Mouse (Mus musculus) midbrain, postnatal 0 days (tissue): ENCODE measurements around the gene Lcp1. TPM values are rescaled to one million over a fixed set of nuclear protein-coding genes. Genes with fewer than 3 reads are reported as not detected.

Experiments
- ATAC-seq: fragments of 200-750 bp; cut with Nextera tagmentation; 2 replicates; pipeline ENCODE4 v1.8.0; 2017; ENCODE audit warnings: moderate number of reproducible peaks, mild to moderate bottlenecking, moderate TSS enrichment, moderate library complexity; ENCODE audit not compliant: low FRiP score
- DNase-seq: peaks from one replicate; pipeline ENCODE4 v3.0.0-alpha.2; 2015; ENCODE audit warnings: low spot score
- H3K27ac ChIP-seq: fragments of 300-500 bp; sonication (generic); 2 replicates; pipeline ENCODE4 v1.5.1; 2014; ENCODE audit warnings: low read depth, mild to moderate bottlenecking, low read length, mixed read lengths
- H3K27me3 ChIP-seq: fragments of 300-500 bp; sonication (generic); 2 replicates; pipeline ENCODE4 v1.6.1; 2014; ENCODE audit warnings: low read length, control low read depth, mixed read lengths; ENCODE audit not compliant: insufficient read depth
- H3K36me3 ChIP-seq: fragments of 300-500 bp; sonication (generic); 2 replicates; pipeline ENCODE4 v1.6.1; 2014; ENCODE audit warnings: low read length, control low read depth, mixed read lengths; ENCODE audit not compliant: insufficient read depth
- H3K4me1 ChIP-seq: fragments of 300-500 bp; sonication (generic); 2 replicates; pipeline ENCODE4 v1.6.1; 2014; ENCODE audit warnings: mild to moderate bottlenecking, control low read depth, antibody characterized with exemption, low read length, mixed read lengths; ENCODE audit not compliant: insufficient read depth
- H3K4me2 ChIP-seq: fragments of 300-500 bp; sonication (generic); 2 replicates; pipeline ENCODE4 v1.6.1; 2014; ENCODE audit warnings: low read depth, mild to moderate bottlenecking, low read length, mixed read lengths; ENCODE audit not compliant: poor library complexity, severe bottlenecking
- H3K4me3 ChIP-seq: fragments of 300-500 bp; sonication (generic); 2 replicates; pipeline ENCODE4 v1.5.1; 2014; ENCODE audit warnings: low read depth, mild to moderate bottlenecking, low read length, moderate library complexity
- H3K9ac ChIP-seq: fragments of 300-500 bp; sonication (generic); replicated peaks from 2 replicates; pipeline ENCODE4 v1.6.1; 2014; ENCODE audit warnings: mild to moderate bottlenecking, low read length, moderate library complexity, mixed read lengths; ENCODE audit not compliant: poor library complexity, severe bottlenecking
- H3K9me3 ChIP-seq: fragments of 300-500 bp; sonication (generic); 2 replicates; pipeline ENCODE4 v1.6.1; 2016; ENCODE audit warnings: low read length, control low read depth
- CTCF ChIP-seq: IDR thresholded peaks from 2 replicates; pipeline ENCODE4 v1.5.1; 2016; ENCODE audit warnings: antibody characterized with exemption, mild to moderate bottlenecking
- WGBS: fragments of 180-500 bp; shearing (Covaris S2); extraction: QIAGEN DNeasy Blood & Tissue Kit; methylation state at CpG from one replicate; pipeline ENCODE4 v1.1.7; 2014; 5-methylcytosine and 5-hydroxymethylcytosine counted together
- polyA plus RNA-seq: library from polyadenylated mRNA; unstranded; fragments of >200 nt; fragmentation: Nextera tagmentation; extraction: Ambion mirVana; gene quantifications from 2 replicates; pipeline ENCODE4 v1.2.1, GENCODE M21; 2015
- total RNA-seq: library from RNA; depleted of rRNA; stranded (reverse); fragments of >200 nt; gene quantifications from 2 replicates; pipeline ENCODE4 v1.2.3, GENCODE M21; 2014

Gene Lcp1
- total and polyA plus RNA-seq, 2 experiments from 2014 or later, result 6.9 to 7.8 TPM

DNA sequence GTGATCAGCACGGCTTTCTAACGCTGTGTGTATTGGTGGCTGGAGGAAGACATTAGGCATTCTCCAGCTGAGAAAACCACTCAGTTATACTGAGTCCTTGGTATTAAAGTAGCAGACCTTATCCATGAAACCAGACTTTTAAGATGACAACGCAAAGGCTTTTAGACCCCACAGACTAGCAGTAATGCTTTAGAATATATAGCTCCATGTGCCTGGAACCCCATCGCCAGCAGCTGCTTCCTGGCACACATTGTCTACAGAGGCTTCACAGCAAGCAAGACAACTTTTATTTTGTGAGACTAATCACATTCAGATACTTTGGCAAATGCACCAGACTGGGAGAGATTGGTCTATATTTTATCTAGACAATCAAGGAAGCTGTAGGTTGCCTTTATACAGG is 75.4 kb downstream of the Lcp1 start:
- ATAC-seq (no peak), DNase-seq (no peak)
- Histone ChIP-seq H3K4me2 (no peak overlapping the region), H3K4me3 (no peak overlapping the region), H3K9ac (no peak overlapping the region), H3K27me3 (no peaks in the 10 kb centered on the region), H3K9me3 (no peaks in the 10 kb centered on the region), H3K27ac (no peak overlapping the region), H3K36me3 (no peaks in the 10 kb centered on the region), H3K4me1 (no peaks in the 10 kb centered on the region)
- TF ChIP-seq CTCF, result no peak
- 89% methylated on average over 4 of the region's 4 CpGs for WGBS

DNA sequence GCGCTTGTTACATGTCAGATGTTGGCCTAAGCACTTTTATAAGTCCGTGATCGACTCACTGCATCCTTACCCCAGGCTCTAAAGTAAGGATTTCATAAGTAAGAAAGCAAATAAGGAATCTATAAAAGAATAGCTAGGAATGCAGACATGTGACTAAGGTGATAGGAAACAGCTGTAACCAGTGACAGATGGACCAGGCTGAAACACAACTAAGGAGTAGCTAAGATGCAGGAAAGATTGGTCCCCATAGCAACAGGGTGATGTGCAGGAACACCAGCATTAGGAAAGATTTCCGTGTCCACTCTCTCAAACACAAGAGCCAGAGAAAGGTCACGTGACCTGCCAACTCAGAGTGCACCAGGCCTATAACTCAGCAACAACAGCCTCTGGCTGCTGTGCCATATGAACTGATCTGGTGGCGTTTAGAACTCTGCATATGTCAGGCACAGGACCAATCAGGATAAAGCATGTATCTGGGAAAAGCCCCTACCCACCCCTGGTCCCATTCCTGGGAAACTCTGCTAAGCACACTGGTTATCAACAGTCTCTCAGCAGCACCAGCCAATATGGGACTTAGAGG is 77.8 kb downstream of the Lcp1 start:
- no peaks in the 10 kb centered on the region for H3K27me3 ChIP-seq
- no peaks in the 10 kb centered on the region for H3K4me1 ChIP-seq
- no peak overlapping the region for H3K27ac ChIP-seq
- H3K9me3 ChIP-seq, result no peaks in the 10 kb centered on the region
- ATAC-seq (no peak), DNase-seq (no peak)
- WGBS, result 78% methylated on average over 6 of the region's 6 CpGs
- no peak overlapping the region for H3K4me2 ChIP-seq
- no peaks in the 10 kb centered on the region for H3K36me3 ChIP-seq
- H3K9ac ChIP-seq, result no peak overlapping the region
- H3K4me3 ChIP-seq, result no peak overlapping the region
- TF ChIP-seq CTCF, result no peak

DNA sequence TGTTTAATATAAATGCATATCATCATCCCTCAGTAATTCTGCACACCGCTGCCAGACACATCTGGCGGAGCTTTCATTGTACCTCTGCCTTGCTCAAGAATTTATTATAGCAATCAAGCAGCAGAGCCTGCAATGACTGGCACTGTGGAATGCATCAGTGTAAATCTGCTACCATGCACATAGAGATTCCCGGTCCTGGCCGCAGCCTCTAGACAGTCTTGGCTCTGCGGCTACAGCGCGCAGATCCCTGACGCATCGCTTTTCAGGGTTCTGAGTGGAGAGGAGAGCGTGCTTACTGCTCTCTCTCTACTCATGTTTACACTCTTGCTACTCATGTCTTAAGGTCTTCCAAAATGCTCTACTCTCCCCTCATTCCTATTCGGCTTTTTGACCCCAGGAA is 82.9 kb downstream of the Lcp1 start:
- DNase-seq (no peak), ATAC-seq (no peak)
- Histone ChIP-seq H3K36me3 (no peaks in the 10 kb centered on the region), H3K4me2 (no peak overlapping the region), H3K9ac (no peak overlapping the region), H3K9me3 (no peaks in the 10 kb centered on the region), H3K4me3 (no peak overlapping the region), H3K27ac (no peak overlapping the region), H3K4me1 (no peaks in the 10 kb centered on the region), H3K27me3 (no peaks in the 10 kb centered on the region)
- TF ChIP-seq CTCF, result no peak
- WGBS, result 82% methylated on average over 11 of the region's 11 CpGs

DNA sequence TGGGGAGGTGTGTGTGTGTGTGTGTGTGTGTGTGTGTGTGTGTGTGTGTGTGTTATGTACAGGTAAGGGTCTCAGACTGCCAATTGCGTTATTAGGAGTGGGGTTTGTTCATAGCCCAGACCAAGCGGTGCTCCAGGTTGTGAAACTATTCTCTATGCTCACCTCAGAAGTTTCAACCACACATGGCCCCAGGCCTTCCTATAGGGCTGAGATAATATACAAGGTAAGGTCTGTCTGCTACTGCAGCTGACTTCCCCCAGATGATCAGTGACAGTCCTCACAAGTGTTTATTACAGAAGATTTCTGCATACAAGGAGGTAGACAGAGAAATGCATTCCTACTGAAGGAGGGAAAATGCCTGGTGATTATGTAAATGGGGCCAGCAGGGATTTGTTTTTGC is 87.9 kb downstream of the Lcp1 start:
- Histone ChIP-seq H3K4me3 (no peak overlapping the region), H3K4me1 (no peaks in the 10 kb centered on the region), H3K27me3 (no peaks in the 10 kb centered on the region), H3K9ac (no peak overlapping the region), H3K4me2 (no peak overlapping the region), H3K36me3 (no peaks in the 10 kb centered on the region), H3K9me3 (no peaks in the 10 kb centered on the region), H3K27ac (no peak overlapping the region)
- WGBS, result 94% methylated on average over 2 of the region's 2 CpGs
- no peak for TF ChIP-seq CTCF
- DNase-seq, result no peak
- ATAC-seq, result no peak

DNA sequence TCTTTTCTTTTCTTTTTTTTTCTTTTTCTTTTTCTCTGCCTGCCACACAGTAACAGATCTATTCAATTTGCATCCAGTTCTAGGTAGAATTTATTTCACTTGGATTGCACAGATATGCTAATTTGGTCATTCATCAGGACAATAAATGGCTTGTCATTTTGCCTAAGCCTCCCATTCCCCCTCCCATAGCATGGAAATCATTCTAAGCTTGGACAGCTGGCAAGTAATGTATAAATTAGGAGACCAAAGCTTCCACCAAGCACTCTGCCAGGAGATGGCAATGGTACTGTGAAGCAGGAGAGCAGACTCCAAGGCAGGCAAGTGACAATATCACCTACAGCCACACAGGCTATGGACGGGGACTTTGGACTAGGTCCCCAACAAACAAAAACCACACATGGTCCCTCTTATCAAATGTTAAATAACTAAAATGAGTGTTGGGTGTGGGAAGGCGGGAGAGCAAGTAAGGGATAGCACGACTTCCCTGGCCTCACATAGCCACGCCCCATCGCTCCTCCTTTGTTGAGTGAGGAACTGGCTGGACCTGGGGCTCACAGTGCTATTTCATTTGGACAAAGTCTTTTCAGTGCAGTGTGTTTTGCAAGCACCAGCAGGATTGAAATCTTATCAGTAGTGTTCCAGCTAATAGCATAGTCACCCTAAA is 88.5 kb downstream of the Lcp1 start:
- no peak overlapping the region for H3K4me2 ChIP-seq
- H3K4me3 ChIP-seq, result no peak overlapping the region
- H3K36me3 ChIP-seq, result no peaks in the 10 kb centered on the region
- no peaks in the 10 kb centered on the region for H3K4me1 ChIP-seq
- no peaks in the 10 kb centered on the region for H3K27me3 ChIP-seq
- ATAC-seq (no peak), DNase-seq (peak; percentile 41)
- WGBS, result 63% methylated on average over 5 of the region's 5 CpGs
- TF ChIP-seq CTCF, result no peak
- H3K27ac ChIP-seq, result no peak overlapping the region
- H3K9ac ChIP-seq, result no peak overlapping the region
- no peaks in the 10 kb centered on the region for H3K9me3 ChIP-seq

DNA sequence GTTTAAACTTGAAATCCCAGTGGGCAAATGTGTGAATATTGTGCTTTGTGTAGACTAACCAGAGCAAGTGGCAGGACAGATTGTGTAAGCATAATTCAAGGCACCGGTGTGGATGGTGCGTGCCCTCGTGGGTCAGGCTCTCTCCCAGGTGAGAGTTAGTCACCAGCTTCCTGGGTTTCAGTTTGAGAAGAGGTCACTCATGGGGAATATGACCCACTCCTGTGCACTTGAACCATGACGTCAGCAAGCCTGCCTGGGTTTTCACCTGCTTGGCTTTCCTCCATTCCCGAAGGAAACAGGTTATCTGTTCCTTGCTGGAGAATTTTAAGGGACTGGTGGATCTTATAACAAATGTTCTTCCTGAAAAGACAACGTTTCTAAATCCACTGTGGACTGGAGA is 91.5 kb downstream of the Lcp1 start:
- no peak overlapping the region for H3K4me3 ChIP-seq
- WGBS, result 84% methylated on average over 6 of the region's 6 CpGs
- H3K9ac ChIP-seq, result no peak overlapping the region
- DNase-seq (no peak), ATAC-seq (no peak)
- no peak for TF ChIP-seq CTCF
- no peak overlapping the region for H3K4me2 ChIP-seq
- no peaks in the 10 kb centered on the region for H3K36me3 ChIP-seq
- no peaks in the 10 kb centered on the region for H3K4me1 ChIP-seq
- H3K9me3 ChIP-seq, result no peaks in the 10 kb centered on the region
- no peak overlapping the region for H3K27ac ChIP-seq
- 0 out of 2 replicates have a peak, but pooled peaks cover 2% of the 10 kb centered on the region for H3K27me3 ChIP-seq
